Mouse (Mus musculus) spleen, adult 2 months (tissue): Measurements from ENCODE around the gene Naga.

Experiments
- CTCF ChIP-seq: fragments of 200-500 bp; IDR thresholded peaks from 2 replicates; pipeline ENCODE4 v1.5.1; 2011; ENCODE audit warnings: mild to moderate bottlenecking, inconsistent platforms; ENCODE audit not compliant: insufficient read depth, insufficient read length, insufficient replicate concordance; ENCODE audit errors: extremely low read depth
- POLR2A ChIP-seq: fragments of 200-500 bp; IDR thresholded peaks from 2 replicates; pipeline ENCODE4 v1.6.1; 2011; ENCODE audit warnings: low read depth, low read length, inconsistent platforms

- TF ChIP-seq CTCF, result no peak
- no peak for TF ChIP-seq POLR2A
Observed at GRCm38 (mm10) chr15:82336629-82337028, 2.1 kb downstream of the Naga start.
